Mouse (Mus musculus) frontal cortex, postnatal 36 days (tissue): ENCODE data around the gene Limk2.

Experiments
- DNase-seq, 2 experiments: peaks; one replicate each; pipeline ENCODE4 v3.0.0; 2022; ENCODE audit warnings: low spot score in 2 of 2

Gene Limk2

GRCm38 (mm10) chr11:3302385-3302784, 106.6 kb downstream of the Limk2 start:
- peak; percentile 26 to 70 for DNase-seq

DNA sequence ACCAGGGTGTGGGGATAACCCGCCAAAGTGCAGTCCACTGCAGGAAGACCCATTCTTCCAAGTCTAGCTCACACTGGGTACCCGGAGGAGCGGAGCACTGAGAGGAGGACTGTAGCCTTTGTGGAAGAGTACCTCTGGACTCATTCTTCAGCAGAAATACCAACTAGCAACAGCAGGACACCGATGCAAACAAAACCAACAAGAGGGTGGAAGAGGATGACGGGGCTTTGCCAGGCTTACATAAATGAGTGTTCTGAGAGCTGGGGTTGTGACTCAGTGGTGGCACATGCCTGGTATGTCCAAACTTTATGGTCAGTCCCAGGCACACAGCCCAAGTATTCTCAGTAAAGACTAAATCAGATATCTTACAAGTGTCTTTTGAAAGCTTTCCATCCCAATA, 107.9 kb downstream of the Limk2 start:
- DNase-seq: no peak

DNA sequence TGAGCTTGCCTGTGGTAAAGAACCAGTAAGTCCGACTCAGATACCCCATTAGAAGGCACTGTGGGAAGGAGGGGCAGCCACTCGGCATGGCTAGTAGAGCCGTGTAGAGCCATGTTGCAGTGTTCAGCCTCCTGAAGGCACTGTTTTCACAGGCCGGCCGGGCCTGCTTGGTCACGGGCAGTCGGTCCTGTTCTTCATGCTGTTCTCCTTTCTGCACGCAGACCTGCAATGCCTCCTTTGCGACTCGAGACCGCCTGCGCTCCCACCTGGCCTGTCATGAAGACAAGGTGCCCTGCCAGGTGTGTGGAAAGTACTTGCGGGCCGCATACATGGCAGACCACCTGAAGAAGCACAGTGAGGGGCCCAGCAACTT, 110.2 kb downstream of the Limk2 start:
- no peak for DNase-seq

DNA sequence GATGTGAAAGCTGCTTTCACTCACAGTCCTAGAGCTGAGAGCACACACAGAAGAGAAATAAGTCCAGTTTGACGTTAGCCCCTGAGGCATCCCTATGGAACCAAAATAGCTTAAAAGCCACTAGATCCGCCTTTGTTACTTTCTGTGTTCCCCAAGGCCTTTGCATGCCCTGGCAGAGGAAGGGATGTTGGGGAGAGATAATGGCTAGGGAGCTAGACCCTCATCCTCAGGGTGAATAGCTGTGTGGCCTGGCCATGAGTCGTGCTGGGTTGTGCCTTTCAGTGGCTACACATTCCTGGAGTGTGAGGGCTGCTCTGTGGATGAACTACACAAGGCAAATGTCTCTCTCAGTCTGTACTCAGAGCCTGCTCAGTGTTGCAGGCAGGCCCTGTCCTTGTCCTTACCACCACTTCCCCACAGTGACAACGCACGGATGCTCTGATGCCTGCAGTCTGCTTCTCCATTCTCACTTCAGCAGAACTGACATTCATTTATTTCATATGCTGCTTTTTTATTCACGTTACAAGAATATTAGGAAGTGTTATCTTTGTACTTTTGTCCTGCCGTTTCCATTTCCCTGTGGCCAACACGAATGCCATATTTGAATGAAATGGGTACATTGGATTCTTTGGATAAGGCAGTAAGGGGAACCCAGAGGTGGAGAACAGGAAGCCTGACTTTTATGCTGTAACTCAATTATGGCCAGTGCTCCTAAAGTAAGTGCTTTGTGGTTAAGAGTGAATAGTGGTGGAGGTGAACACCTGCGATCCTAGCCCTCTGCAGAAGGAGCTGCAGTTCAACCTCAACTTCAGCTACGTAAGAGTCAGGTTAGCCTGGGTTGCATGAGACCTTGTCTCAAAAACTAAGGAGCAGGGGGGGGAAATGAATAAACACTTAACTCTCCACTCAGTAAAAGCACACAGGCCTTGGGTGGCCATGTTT, 110.8 kb downstream of the Limk2 start:
- no peak for DNase-seq

DNA sequence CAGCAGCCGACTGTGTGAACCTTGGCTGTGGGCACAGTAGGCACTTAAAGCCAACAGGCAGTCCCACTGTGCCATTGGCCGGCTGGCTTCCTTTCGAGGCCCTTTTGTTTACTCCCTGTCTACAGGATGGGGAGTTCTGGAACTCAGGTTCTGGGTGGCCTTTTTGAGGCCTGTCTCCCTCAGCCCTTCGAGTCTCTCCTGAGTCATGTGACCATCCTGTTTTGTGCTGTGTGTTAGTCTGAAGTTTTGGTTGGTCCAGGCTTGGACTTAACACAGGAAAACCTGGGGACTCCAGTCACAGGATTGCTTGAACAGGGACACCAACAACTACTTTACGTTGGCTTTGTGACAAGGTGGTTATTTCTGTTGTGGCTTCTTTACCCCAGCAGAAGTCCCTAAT, 112.9 kb downstream of the Limk2 start:
- no peak for DNase-seq

DNA sequence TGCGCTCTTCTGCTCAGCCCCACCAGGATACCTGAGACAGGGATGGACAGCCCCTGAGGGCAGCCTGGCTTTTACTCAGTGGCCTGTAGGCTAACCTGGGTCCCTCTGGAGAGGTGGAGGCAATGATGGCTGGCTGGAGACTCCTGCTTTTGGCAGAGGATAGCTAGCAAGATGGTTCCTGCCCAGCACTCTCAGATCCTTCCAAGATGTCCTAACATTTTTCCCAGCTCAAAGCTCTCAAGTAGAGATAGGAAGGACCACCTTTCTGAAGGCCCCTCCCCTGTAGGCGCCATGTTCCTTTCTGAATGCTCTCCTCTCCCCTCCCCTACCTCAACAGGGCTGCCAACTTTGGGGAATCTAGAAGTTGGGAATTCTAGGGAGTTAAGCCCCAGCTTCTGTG, 114.3 kb downstream of the Limk2 start:
- no peak for DNase-seq
